In genomic region chr19:23819882-23820281, GRCm38 (mm10) we compare ENCODE assay signal across 19 mouse cellular contexts.
DNase-seq lines count a peak whose midpoint lies in the region; ATAC-seq and TF ChIP-seq lines count a peak whose summit lies in the region.
"Had no signal": no experiment of that assay in that cellular context is flagged by ENCODE, and none has a peak within 500 bp of the region (broad histone marks: within the 10 kb centered on the region; RNA-seq: fewer than 3 reads in every experiment).

No protein-coding gene starts in this region.

- no peak overlapping the region for H3K4me2 ChIP-seq in hindbrain, embryonic 14.5 days (replicated peaks)
- no peak overlapping the region for H3K4me2 ChIP-seq in hindbrain, postnatal 0 days (ENCODE audit: low read depth, low read length)
- H3K4me2 ChIP-seq in midbrain, embryonic 15.5 days = no peak overlapping the region
- H3K4me2 ChIP-seq in midbrain, embryonic 11.5 days = no peak overlapping the region
- H3K4me2 ChIP-seq in midbrain, embryonic 16.5 days (ENCODE audit: low read length) = no peak overlapping the region
- H3K4me2 ChIP-seq: forebrain, embryonic 13.5 days; heart, embryonic 13.5 days; intestine, embryonic 15.5 days had no signal

- H3K27ac ChIP-seq in hindbrain, embryonic 14.5 days = peak overlapping the region; percentile 59
- no peak overlapping the region for H3K27ac ChIP-seq in hindbrain, postnatal 0 days
- H3K27ac ChIP-seq in midbrain, embryonic 15.5 days = peak overlapping the region; percentile 54
- no peak overlapping the region for H3K27ac ChIP-seq in midbrain, embryonic 11.5 days (ENCODE audit: low read depth, low read length)
- peak overlapping the region; percentile 71 for H3K27ac ChIP-seq in midbrain, embryonic 16.5 days (ENCODE audit: low read length)
- H3K27ac ChIP-seq: embryonic facial prominence, embryonic 10.5 days; forebrain, embryonic 13.5 days; gastrocnemius, adult 2 months; heart, embryonic 13.5 days; hindbrain, embryonic 10.5 days; intestine, embryonic 15.5 days had no signal

- H3K27me3 ChIP-seq in hindbrain, embryonic 14.5 days (ENCODE audit: control insufficient read depth, insufficient read depth, low read length) = no peaks in the 10 kb centered on the region
- no peaks in the 10 kb centered on the region for H3K27me3 ChIP-seq in hindbrain, postnatal 0 days (ENCODE audit: insufficient read depth, low read length)
- no peaks in the 10 kb centered on the region for H3K27me3 ChIP-seq in midbrain, embryonic 15.5 days (replicated peaks)
- no peaks in the 10 kb centered on the region for H3K27me3 ChIP-seq in midbrain, embryonic 11.5 days (ENCODE audit: control insufficient read depth, insufficient read depth, low read length)
- no peaks in the 10 kb centered on the region for H3K27me3 ChIP-seq in midbrain, embryonic 16.5 days (ENCODE audit: control insufficient read depth, insufficient read depth, low read depth, low read length)
- H3K27me3 ChIP-seq: forebrain, embryonic 13.5 days; heart, embryonic 13.5 days; intestine, embryonic 15.5 days had no signal

- H3K4me1 ChIP-seq in hindbrain, embryonic 14.5 days (replicated peaks; ENCODE audit: control insufficient read depth, insufficient read depth, low read length) = no peaks in the 10 kb centered on the region
- H3K4me1 ChIP-seq in hindbrain, postnatal 0 days (ENCODE audit: insufficient read depth, low read length) = no peaks in the 10 kb centered on the region
- H3K4me1 ChIP-seq in midbrain, embryonic 15.5 days = no peaks in the 10 kb centered on the region
- H3K4me1 ChIP-seq in midbrain, embryonic 11.5 days (ENCODE audit: control insufficient read depth, insufficient read depth, low read length) = 0 out of 2 replicates have a peak, but pooled peaks cover 3% of the 10 kb centered on the region
- H3K4me1 ChIP-seq in midbrain, embryonic 16.5 days (ENCODE audit: control insufficient read depth, insufficient read depth, low read length) = peaks cover 3% of the 10 kb centered on the region
- H3K4me1 ChIP-seq: embryonic facial prominence, embryonic 10.5 days; heart, embryonic 13.5 days; intestine, embryonic 15.5 days had no signal

- H3K9ac ChIP-seq in hindbrain, embryonic 14.5 days = no peak overlapping the region
- H3K9ac ChIP-seq in hindbrain, postnatal 0 days (replicated peaks; ENCODE audit: low read length) = no peak overlapping the region
- H3K9ac ChIP-seq in midbrain, embryonic 15.5 days = no peak overlapping the region
- no peak overlapping the region for H3K9ac ChIP-seq in midbrain, embryonic 11.5 days (ENCODE audit: low read length)
- H3K9ac ChIP-seq in midbrain, embryonic 16.5 days (ENCODE audit: low read depth, low read length) = no peak overlapping the region
- H3K9ac ChIP-seq: forebrain, embryonic 13.5 days; forebrain, postnatal 0 days; heart, embryonic 13.5 days; intestine, embryonic 15.5 days had no signal

- H3K4me3 ChIP-seq in hindbrain, embryonic 14.5 days (replicated peaks; ENCODE audit: low read length) = no peak overlapping the region
- no peak overlapping the region for H3K4me3 ChIP-seq in hindbrain, postnatal 0 days (ENCODE audit: low read length)
- no peak overlapping the region for H3K4me3 ChIP-seq in midbrain, embryonic 15.5 days
- no peak overlapping the region for H3K4me3 ChIP-seq in midbrain, embryonic 11.5 days (ENCODE audit: low read depth, low read length)
- no peak overlapping the region for H3K4me3 ChIP-seq in midbrain, embryonic 16.5 days (ENCODE audit: low read depth, low read length)
- H3K4me3 ChIP-seq: embryonic facial prominence, embryonic 10.5 days; forebrain, embryonic 13.5 days; gastrocnemius, adult 2 months; heart, embryonic 13.5 days; hindbrain, embryonic 10.5 days; intestine, embryonic 15.5 days had no signal

- no peak for ATAC-seq in hindbrain, embryonic 14.5 days (ENCODE audit: low FRiP score)
- ATAC-seq in hindbrain, postnatal 0 days = no peak
- ATAC-seq in midbrain, embryonic 15.5 days (replicated peaks) = peak; percentile 37; the same call in 1 of the 2 replicates
- ATAC-seq in midbrain, embryonic 11.5 days (ENCODE audit: low FRiP score) = no peak
- ATAC-seq in midbrain, embryonic 16.5 days = 0 out of 2 replicates have a peak, but pooled peaks have one; percentile 54
- ATAC-seq: forebrain, embryonic 13.5 days; forebrain, postnatal 0 days; intestine, embryonic 15.5 days had no signal

- WGBS in hindbrain, embryonic 14.5 days = 43% methylated on average over 8 of the region's 8 CpGs
- WGBS in hindbrain, postnatal 0 days = 47% methylated on average over 8 of the region's 8 CpGs
- 45% methylated on average over 8 of the region's 8 CpGs for WGBS in midbrain, embryonic 15.5 days
- WGBS in midbrain, embryonic 11.5 days = 66% methylated on average over 8 of the region's 8 CpGs
- WGBS in midbrain, embryonic 16.5 days = 49% methylated on average over 8 of the region's 8 CpGs

- TF ChIP-seq CTCF in hindbrain, postnatal 0 days (IDR thresholded peaks at IDR 0.05; ENCODE audit: low read depth) = no peak

- no peaks in the 10 kb centered on the region for H3K9me3 ChIP-seq in hindbrain, embryonic 14.5 days (ENCODE audit: control insufficient read depth, low read length)
- no peaks in the 10 kb centered on the region for H3K9me3 ChIP-seq in hindbrain, postnatal 0 days (ENCODE audit: low read length)
- no peaks in the 10 kb centered on the region for H3K9me3 ChIP-seq in midbrain, embryonic 15.5 days
- no peaks in the 10 kb centered on the region for H3K9me3 ChIP-seq in midbrain, embryonic 11.5 days (ENCODE audit: control insufficient read depth, low read length)
- H3K9me3 ChIP-seq in midbrain, embryonic 16.5 days (replicated peaks; ENCODE audit: control insufficient read depth, low read length, poor library complexity, severe bottlenecking) = no peaks in the 10 kb centered on the region
- H3K9me3 ChIP-seq: embryonic facial prominence, embryonic 10.5 days; forebrain, embryonic 13.5 days; heart, embryonic 13.5 days; hindbrain, embryonic 10.5 days; intestine, embryonic 15.5 days had no signal

- no peak for DNase-seq in hindbrain, embryonic 14.5 days (ENCODE audit: low spot score)
- DNase-seq in hindbrain, postnatal 0 days (ENCODE audit: low spot score) = no peak
- DNase-seq in midbrain, embryonic 11.5 days (ENCODE audit: low spot score, missing footprints) = no peak
- peak; percentile 13 for DNase-seq in adipocyte (ENCODE audit: low spot score)
- no peak for DNase-seq in spleen, postnatal 4 days (ENCODE audit: low spot score in 2 of 2)
- DNase-seq: adrenal gland, postnatal 14 days; cerebellum, adult 2 months; cerebellum, postnatal 10 days; forebrain, postnatal 0 days; gastrocnemius, adult 2 months; gastrocnemius, postnatal 25 days; heart, postnatal 14 days had no signal

- peaks cover 12% of the 10 kb centered on the region; the same call in 1 of the 2 replicates for H3K36me3 ChIP-seq in hindbrain, embryonic 14.5 days (replicated peaks; ENCODE audit: control insufficient read depth, insufficient read depth)
- H3K36me3 ChIP-seq in hindbrain, postnatal 0 days (ENCODE audit: insufficient read depth, low read length) = no peaks in the 10 kb centered on the region
- H3K36me3 ChIP-seq in midbrain, embryonic 15.5 days (replicated peaks) = no peaks in the 10 kb centered on the region; the same call in 1 of the 2 replicates
- no peaks in the 10 kb centered on the region for H3K36me3 ChIP-seq in midbrain, embryonic 11.5 days (ENCODE audit: control insufficient read depth, insufficient read depth, low read length)
- H3K36me3 ChIP-seq in midbrain, embryonic 16.5 days (ENCODE audit: control insufficient read depth, insufficient read depth, low read length) = no peaks in the 10 kb centered on the region
- H3K36me3 ChIP-seq: embryonic facial prominence, embryonic 10.5 days; heart, embryonic 13.5 days; hindbrain, embryonic 10.5 days; intestine, embryonic 15.5 days had no signal

Comparison
In these comparisons a context has a peak if more than half of its experiments do, and no peak if none do; other contexts are left out.
1. ATAC-seq: peak in midbrain, embryonic 15.5 days (single experiment) and midbrain, embryonic 16.5 days (single experiment); none in hindbrain, embryonic 14.5 days (single experiment), hindbrain, postnatal 0 days (single experiment) and midbrain, embryonic 11.5 days (single experiment).
2. H3K27ac ChIP-seq: peak in hindbrain, embryonic 14.5 days (single experiment), midbrain, embryonic 15.5 days (single experiment) and midbrain, embryonic 16.5 days (single experiment); none in hindbrain, postnatal 0 days (single experiment) and midbrain, embryonic 11.5 days (single experiment).